Mouse (Mus musculus) hindbrain, embryonic 14.5 days (tissue): ENCODE results near the gene Ralgapa1. TPM values are rescaled to one million over a fixed set of nuclear protein-coding genes. Genes with fewer than 3 reads are reported as not detected.
"Not testable (repeated sequence)": the region's sequence is repeated elsewhere in the genome, so short reads cannot be mapped to it uniquely, and the experiment has no call there.

Experiments
- ATAC-seq: fragments of 200-750 bp; cut with Nextera tagmentation; 2 replicates; pipeline ENCODE4 v1.8.0; 2017; ENCODE audit warnings: moderate number of reproducible peaks, mild to moderate bottlenecking, moderate TSS enrichment, moderate library complexity; ENCODE audit not compliant: low FRiP score
- DNase-seq: peaks from one replicate; pipeline ENCODE4 v3.0.0-alpha.2; 2015; ENCODE audit warnings: low spot score
- H3K27ac ChIP-seq: fragments of 300-500 bp; sonication (generic); 2 replicates; pipeline ENCODE4 v1.5.1; 2014; ENCODE audit warnings: mild to moderate bottlenecking, moderate library complexity
- H3K27me3 ChIP-seq: fragments of 300-500 bp; sonication (generic); 2 replicates; pipeline ENCODE4 v1.6.1; 2014; ENCODE audit warnings: mild to moderate bottlenecking, low read length, mixed read lengths; ENCODE audit not compliant: control insufficient read depth, insufficient read depth
- H3K36me3 ChIP-seq: fragments of 300-500 bp; sonication (generic); replicated peaks from 2 replicates; pipeline ENCODE4 v1.6.1; 2014; ENCODE audit not compliant: control insufficient read depth, insufficient read depth
- H3K4me1 ChIP-seq: fragments of 300-500 bp; sonication (generic); replicated peaks from 2 replicates; pipeline ENCODE4 v1.6.1; 2014; ENCODE audit warnings: antibody characterized with exemption, low read length, mixed read lengths; ENCODE audit not compliant: control insufficient read depth, insufficient read depth
- H3K4me2 ChIP-seq: fragments of 300-500 bp; sonication (generic); replicated peaks from 2 replicates; pipeline ENCODE4 v1.6.1; 2014; ENCODE audit warnings: mild to moderate bottlenecking, moderate library complexity
- H3K4me3 ChIP-seq: fragments of 300-500 bp; sonication (generic); replicated peaks from 2 replicates; pipeline ENCODE4 v1.5.1; 2014; ENCODE audit warnings: mild to moderate bottlenecking, low read length
- H3K9ac ChIP-seq: fragments of 300-500 bp; sonication (generic); 2 replicates; pipeline ENCODE4 v1.6.1; 2014
- H3K9me3 ChIP-seq: fragments of 300-500 bp; sonication (generic); 2 replicates; pipeline ENCODE4 v1.6.1; 2016; ENCODE audit warnings: low read length; ENCODE audit not compliant: control insufficient read depth
- WGBS: fragments of 180-500 bp; shearing (Covaris S2); extraction: QIAGEN DNeasy Blood & Tissue Kit; methylation state at CpG from one replicate; pipeline ENCODE4 v1.1.7; 2014; 5-methylcytosine and 5-hydroxymethylcytosine counted together
- polyA plus RNA-seq: library from polyadenylated mRNA; unstranded; fragments of >200 nt; fragmentation: Nextera tagmentation; extraction: Ambion mirVana; gene quantifications from 2 replicates; pipeline ENCODE4 v1.2.1, GENCODE M21; 2014

The Ralgapa1 gene
- polyA plus RNA-seq, 1 experiment from 2014 or later, result 36.1 TPM

DNA sequence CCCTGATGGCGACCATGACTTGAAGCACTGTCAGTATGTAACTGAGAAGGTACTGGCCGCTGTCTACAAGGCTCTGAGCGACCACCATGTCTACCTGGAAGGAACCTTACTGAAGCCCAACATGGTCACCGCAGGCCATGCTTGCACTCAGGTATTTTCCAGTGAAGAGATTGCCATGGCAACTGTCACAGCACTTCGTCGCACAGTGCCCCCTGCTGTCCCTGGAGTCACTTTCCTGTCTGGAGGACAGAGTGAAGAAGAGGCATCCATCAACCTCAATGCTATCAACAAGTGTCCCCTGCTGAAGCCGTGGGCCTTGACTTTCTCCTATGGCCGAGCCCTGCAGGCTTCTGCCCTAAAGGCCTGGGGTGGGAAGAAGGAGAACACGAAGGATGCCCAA is 255.1 kb downstream of the Ralgapa1 start:
- 76% methylated on average over 9 of the region's 9 CpGs for WGBS
- Histone ChIP-seq H3K9ac (no peak overlapping the region), H3K4me2 (no peak overlapping the region), H3K27me3 (no peaks in the 10 kb centered on the region), H3K36me3 (no peaks in the 10 kb centered on the region), H3K27ac (no peak overlapping the region), H3K9me3 (no peaks in the 10 kb centered on the region), H3K4me3 (no peak overlapping the region), H3K4me1 (no peaks in the 10 kb centered on the region)
- DNase-seq, result no peak
- ATAC-seq, result no peak

GRCm38 (mm10) chr12:55565206-55565605 is 255.8 kb downstream of the Ralgapa1 start, which contains the start of gene Aldoart2:
Aldoart2 (plus strand) TSS chr12:55565239.
- ATAC-seq, result no peak

DNA sequence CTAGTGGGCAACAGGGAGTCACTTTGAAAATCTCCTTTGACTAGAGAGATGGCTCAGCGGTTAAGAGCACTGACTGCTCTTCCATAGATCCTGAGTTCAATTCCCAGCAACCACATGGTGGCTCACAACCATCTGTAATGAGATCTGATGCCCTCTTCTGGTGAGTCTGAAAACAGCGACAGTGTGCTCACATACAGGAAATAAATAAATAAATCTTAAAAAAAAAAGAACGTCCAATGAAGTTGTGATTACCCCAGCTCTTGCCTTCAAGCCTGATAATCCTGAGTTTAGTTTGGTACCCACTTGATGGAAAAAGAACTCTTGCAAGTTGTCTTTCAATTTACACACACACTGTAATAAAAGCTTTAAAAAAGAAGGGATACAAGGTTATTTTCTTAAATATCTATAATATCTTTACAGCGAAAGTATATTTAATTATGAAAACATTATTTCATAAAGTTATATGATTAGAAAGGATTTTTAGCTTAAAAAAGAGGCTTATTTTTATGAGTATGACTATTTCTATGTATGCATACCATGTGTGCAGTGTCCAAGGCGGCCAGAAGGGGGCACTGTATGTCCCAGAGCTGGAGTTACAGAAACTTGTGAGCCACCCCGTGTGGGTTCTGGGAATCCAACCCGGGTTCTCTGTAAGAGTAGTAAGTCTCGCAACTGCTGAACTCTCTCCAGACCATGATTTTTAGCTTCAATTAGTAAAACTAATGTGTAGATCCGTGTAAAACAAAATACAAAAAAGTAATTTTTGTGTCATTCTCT is 256.6 kb downstream of the Ralgapa1 start:
- H3K9me3 ChIP-seq, result no peaks in the 10 kb centered on the region
- no peaks in the 10 kb centered on the region; the same call in 1 of the 2 replicates for H3K4me1 ChIP-seq
- no peak overlapping the region for H3K27ac ChIP-seq
- no peaks in the 10 kb centered on the region for H3K27me3 ChIP-seq
- no peak overlapping the region for H3K4me2 ChIP-seq
- ATAC-seq, result no peak
- WGBS, result 87% methylated on average over 9 of the region's 9 CpGs
- no peak overlapping the region for H3K9ac ChIP-seq
- no peak for DNase-seq
- no peak overlapping the region for H3K4me3 ChIP-seq
- no peaks in the 10 kb centered on the region for H3K36me3 ChIP-seq

More at GRCm38 (mm10) chr12:55565206-55565605, 255.8 kb downstream of the Ralgapa1 start, which contains the start of gene Aldoart2:
- WGBS, result 96% methylated on average over 19 of the region's 19 CpGs
- no peak for DNase-seq
- no peaks in the 10 kb centered on the region for H3K9me3 ChIP-seq
- H3K9ac ChIP-seq, result no peak within 1 kb of the TSS
- H3K4me1 ChIP-seq, result no peaks in the 10 kb centered on the region; the same call in 1 of the 2 replicates
- H3K27me3 ChIP-seq, result no peaks in the 10 kb centered on the region
- H3K36me3 ChIP-seq, result no peaks in the 10 kb centered on the region
- no peak within 1 kb of the TSS for H3K4me2 ChIP-seq
- no peak within 1 kb of the TSS for H3K4me3 ChIP-seq
- H3K27ac ChIP-seq, result no peak within 1 kb of the TSS

DNA sequence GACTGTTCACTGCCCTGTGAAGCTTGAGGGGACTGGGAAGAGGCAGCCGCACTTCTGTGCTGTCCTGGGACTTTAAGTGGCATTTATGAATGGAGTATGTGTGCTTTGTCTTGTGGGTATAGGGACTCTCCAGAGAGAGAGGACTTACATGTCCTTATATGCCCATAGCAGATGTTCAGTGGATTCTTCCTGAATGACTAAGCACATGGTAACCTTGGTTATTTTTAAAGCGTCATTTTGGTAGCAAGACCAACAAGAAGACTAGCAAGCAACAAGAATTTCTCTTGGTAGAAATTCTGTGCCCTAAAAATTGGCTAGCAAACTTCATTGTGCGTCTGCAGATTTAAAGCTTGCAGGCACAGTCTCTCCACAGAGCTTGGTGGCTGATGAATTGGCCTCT is 257.2 kb downstream of the Ralgapa1 start:
- H3K4me2 ChIP-seq, result no peak overlapping the region

GRCm38 (mm10) chr12:55560025-55560690 is 260.8 kb downstream of the Ralgapa1 start:
- Histone ChIP-seq H3K9ac (0 out of 2 replicates have a peak overlapping the region, but pooled peaks have one; percentile 30), H3K36me3 (no peaks in the 10 kb centered on the region), H3K4me2 (peak overlapping the region; percentile 46), H3K27me3 (no peaks in the 10 kb centered on the region), H3K4me1 (no peaks in the 10 kb centered on the region; the same call in 1 of the 2 replicates), H3K4me3 (peak overlapping the region; percentile 21), H3K27ac (no peak overlapping the region), H3K9me3 (no peaks in the 10 kb centered on the region)
- no peak for ATAC-seq
- no peak for DNase-seq
- WGBS, result 11% methylated on average over 19 of the region's 19 CpGs

More for the DNA sequence above, 257.2 kb downstream of the Ralgapa1 start:
- H3K4me3 ChIP-seq, result no peak overlapping the region
- no peaks in the 10 kb centered on the region for H3K27me3 ChIP-seq
- 92% methylated on average over 3 of the region's 3 CpGs for WGBS
- no peak overlapping the region for H3K27ac ChIP-seq
- H3K9ac ChIP-seq, result no peak overlapping the region
- H3K4me1 ChIP-seq, result no peaks in the 10 kb centered on the region; the same call in 1 of the 2 replicates
- no peak for ATAC-seq
- DNase-seq, result no peak
- H3K9me3 ChIP-seq, result no peaks in the 10 kb centered on the region
- H3K36me3 ChIP-seq, result no peaks in the 10 kb centered on the region

- ATAC-seq, result no peak
- Histone ChIP-seq H3K4me2 (no peak overlapping the region; the same call in 1 of the 2 replicates), H3K27me3 (no peaks in the 10 kb centered on the region), H3K4me1 (no peaks in the 10 kb centered on the region; the same call in 1 of the 2 replicates), H3K9me3 (no peaks in the 10 kb centered on the region), H3K4me3 (no peak overlapping the region), H3K36me3 (no peaks in the 10 kb centered on the region), H3K27ac (no peak overlapping the region), H3K9ac (no peak overlapping the region)
- 90% methylated on average over 12 of the region's 12 CpGs for WGBS
- no peak for DNase-seq
Measured at GRCm38 (mm10) chr12:55559184-55559855, 261.6 kb downstream of the Ralgapa1 start.

- H3K4me3 ChIP-seq, result no peak overlapping the region
- no peaks in the 10 kb centered on the region for H3K9me3 ChIP-seq
- H3K27me3 ChIP-seq, result no peaks in the 10 kb centered on the region
- DNase-seq (no peak), ATAC-seq (no peak)
- H3K27ac ChIP-seq, result no peak overlapping the region
- H3K36me3 ChIP-seq, result no peaks in the 10 kb centered on the region
- no peak overlapping the region for H3K4me2 ChIP-seq
- no peaks in the 10 kb centered on the region; the same call in 1 of the 2 replicates for H3K4me1 ChIP-seq
- no peak overlapping the region for H3K9ac ChIP-seq
- WGBS, result 68% methylated on average over 6 of the region's 6 CpGs
Measured at GRCm38 (mm10) chr12:55557866-55558265, 263.1 kb downstream of the Ralgapa1 start.

DNA sequence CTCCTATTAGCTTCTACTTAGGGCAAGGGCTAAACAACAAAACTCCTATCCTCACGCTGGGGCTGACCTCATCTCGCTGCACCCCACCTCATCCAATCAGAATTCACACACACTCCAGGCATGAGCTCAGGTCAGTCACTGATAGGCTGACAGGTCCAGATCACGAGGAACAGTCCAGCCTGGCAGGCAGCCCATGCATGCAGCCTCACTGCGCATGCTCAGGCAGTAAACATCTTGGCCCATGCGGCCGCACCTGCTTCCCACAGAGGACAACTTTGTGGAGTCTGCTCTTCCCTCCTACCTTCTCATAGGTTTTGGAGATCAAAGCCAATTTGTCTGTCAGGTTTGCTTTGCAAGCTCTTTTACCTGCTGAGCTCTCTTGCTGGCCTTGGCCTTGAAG is 266.1 kb downstream of the Ralgapa1 start:
- ATAC-seq, H3K27me3 ChIP-seq, H3K4me2 ChIP-seq, H3K9me3 ChIP-seq, H3K4me3 ChIP-seq, H3K4me1 ChIP-seq, DNase-seq, H3K9ac ChIP-seq, H3K27ac ChIP-seq, H3K36me3 ChIP-seq: not testable (repeated sequence)
- WGBS, result 85% methylated on average over 6 of the region's 6 CpGs
